Mouse (Mus musculus): ENCODE data around the gene Zfp444. TPM values are rescaled to one million over a fixed set of nuclear protein-coding genes. Genes with fewer than 3 reads are reported as not detected.

The Zfp444 gene
- polyA plus RNA-seq, 1 experiment from 2014 or later = 49.9 TPM

Other genes starting within 250 kb of the Zfp444 start
- gene Vmn1r65, start 161.2 kb upstream of the Zfp444 start, polyA plus RNA-seq (2014; fragmentation: Nextera tagmentation; extraction: Ambion mirVana) = not detected in 2 replicates
- not detected in 2 replicates for gene Nlrp4c, start 127.1 kb upstream of the Zfp444 start, polyA plus RNA-seq (2014; fragmentation: Nextera tagmentation; extraction: Ambion mirVana)
- 14.2 and 14.6 TPM in 2 replicates for gene Zfp787, start 16.2 kb upstream of the Zfp444 start, polyA plus RNA-seq (2014; fragmentation: Nextera tagmentation; extraction: Ambion mirVana)
- gene Galp, start 24.9 kb downstream of the Zfp444 start, polyA plus RNA-seq (2014; fragmentation: Nextera tagmentation; extraction: Ambion mirVana) = not detected in 2 replicates
- not detected in 2 replicates for gene Zscan5b, start 50.1 kb downstream of the Zfp444 start, polyA plus RNA-seq (2014; fragmentation: Nextera tagmentation; extraction: Ambion mirVana)
- gene Epp13, start 80.5 kb downstream of the Zfp444 start, polyA plus RNA-seq (2014; fragmentation: Nextera tagmentation; extraction: Ambion mirVana) = not detected in 2 replicates
- gene Zfp667, start 114.4 kb downstream of the Zfp444 start, polyA plus RNA-seq (2014; fragmentation: Nextera tagmentation; extraction: Ambion mirVana) = 5.7 and 7.9 TPM in 2 replicates
- gene Zfp583, start 159.1 kb downstream of the Zfp444 start, polyA plus RNA-seq (2014; fragmentation: Nextera tagmentation; extraction: Ambion mirVana) = 4.0 and 5.3 TPM in 2 replicates
- gene Gm3854, start 171.5 kb downstream of the Zfp444 start, polyA plus RNA-seq (2014; fragmentation: Nextera tagmentation; extraction: Ambion mirVana) = 1.5 and 2.1 TPM in 2 replicates
- 2.0 and 2.1 TPM in 2 replicates for gene Zfp78, start 191.1 kb downstream of the Zfp444 start, polyA plus RNA-seq (2014; fragmentation: Nextera tagmentation; extraction: Ambion mirVana)
- gene Zfp28, start 211.1 kb downstream of the Zfp444 start, polyA plus RNA-seq (2014; fragmentation: Nextera tagmentation; extraction: Ambion mirVana) = 8.3 and 10.2 TPM in 2 replicates
- 0.31 and 0.38 TPM in 2 replicates for gene Smim17, start 226.5 kb downstream of the Zfp444 start, polyA plus RNA-seq (2014; fragmentation: Nextera tagmentation; extraction: Ambion mirVana)
- not detected in 2 replicates for gene Gm20715, start 238.1 kb downstream of the Zfp444 start, polyA plus RNA-seq (2014; fragmentation: Nextera tagmentation; extraction: Ambion mirVana)

All from intestine, embryonic 14.5 days (tissue).